Mouse (Mus musculus): ENCODE measurements around the gene Rbms1. TPM values are rescaled to one million over a fixed set of nuclear protein-coding genes. Genes with fewer than 3 reads are reported as not detected.
"Not testable (repeated sequence)": the region's sequence is repeated elsewhere in the genome, so short reads cannot be mapped to it uniquely, and the experiment has no call there.

Gene Rbms1
- polyA plus RNA-seq, 1 experiment from 2014 or later: 72.2 TPM

GRCm38 (mm10) chr2:60830464-60830863, 132.5 kb downstream of the Rbms1 start:
- not testable (repeated sequence) for H3K27ac ChIP-seq (ENCODE audit: low read length); H3K4me2 ChIP-seq (ENCODE audit: low read depth, low read length); H3K4me3 ChIP-seq (ENCODE audit: low read length); H3K4me1 ChIP-seq (ENCODE audit: control insufficient read depth, insufficient read depth, low read length); H3K9me3 ChIP-seq (ENCODE audit: control insufficient read depth, low read length); ATAC-seq; H3K9ac ChIP-seq (ENCODE audit: low read depth, low read length); H3K36me3 ChIP-seq (ENCODE audit: control insufficient read depth, insufficient read depth, low read length); H3K27me3 ChIP-seq (replicated peaks; ENCODE audit: control insufficient read depth, insufficient read depth, low read length)
- 69% methylated on average over 1 of the region's 1 CpGs for WGBS

- H3K4me3 ChIP-seq (ENCODE audit: low read length): no peak overlapping the region
- H3K36me3 ChIP-seq (ENCODE audit: control insufficient read depth, insufficient read depth, low read length): no peaks in the 10 kb centered on the region
- no peak overlapping the region for H3K9ac ChIP-seq (ENCODE audit: low read depth, low read length)
- H3K4me2 ChIP-seq (ENCODE audit: low read depth, low read length): no peak overlapping the region
- no peak overlapping the region for H3K27ac ChIP-seq (ENCODE audit: low read length)
- 88% methylated on average over 10 of the region's 10 CpGs for WGBS
- H3K4me1 ChIP-seq (ENCODE audit: control insufficient read depth, insufficient read depth, low read length): peaks cover 10% of the 10 kb centered on the region; the same call in 1 of the 2 replicates
- ATAC-seq: no peak
- H3K9me3 ChIP-seq (ENCODE audit: control insufficient read depth, low read length): no peaks in the 10 kb centered on the region
- no peaks in the 10 kb centered on the region for H3K27me3 ChIP-seq (replicated peaks; ENCODE audit: control insufficient read depth, insufficient read depth, low read length)
Observed at GRCm38 (mm10) chr2:60828908-60829462, 134.0 kb downstream of the Rbms1 start.

GRCm38 (mm10) chr2:60827152-60827428, 135.9 kb downstream of the Rbms1 start:
- Histone ChIP-seq H3K4me1 (ENCODE audit: control insufficient read depth, insufficient read depth, low read length) (peaks cover 10% of the 10 kb centered on the region; the same call in 1 of the 2 replicates), H3K36me3 (ENCODE audit: control insufficient read depth, insufficient read depth, low read length) (no peaks in the 10 kb centered on the region), H3K4me2 (ENCODE audit: low read depth, low read length) (no peak overlapping the region), H3K4me3 (ENCODE audit: low read length) (no peak overlapping the region), H3K9me3 (ENCODE audit: control insufficient read depth, low read length) (no peaks in the 10 kb centered on the region), H3K27me3 (replicated peaks; ENCODE audit: control insufficient read depth, insufficient read depth, low read length) (no peaks in the 10 kb centered on the region), H3K9ac (ENCODE audit: low read depth, low read length) (no peak overlapping the region), H3K27ac (ENCODE audit: low read length) (no peak overlapping the region)
- 53% methylated on average over 5 of the region's 5 CpGs for WGBS
- ATAC-seq: no peak

- Histone ChIP-seq H3K27ac (ENCODE audit: low read length) (no peak overlapping the region), H3K9ac (ENCODE audit: low read depth, low read length) (no peak overlapping the region), H3K9me3 (ENCODE audit: control insufficient read depth, low read length) (no peaks in the 10 kb centered on the region), H3K27me3 (replicated peaks; ENCODE audit: control insufficient read depth, insufficient read depth, low read length) (no peaks in the 10 kb centered on the region), H3K36me3 (ENCODE audit: control insufficient read depth, insufficient read depth, low read length) (no peaks in the 10 kb centered on the region), H3K4me3 (ENCODE audit: low read length) (no peak overlapping the region), H3K4me2 (ENCODE audit: low read depth, low read length) (no peak overlapping the region), H3K4me1 (ENCODE audit: control insufficient read depth, insufficient read depth, low read length) (peaks cover 10% of the 10 kb centered on the region; the same call in 1 of the 2 replicates)
- no peak for ATAC-seq
- 69% methylated on average over 11 of the region's 11 CpGs for WGBS
Observed at GRCm38 (mm10) chr2:60826406-60827151, 136.4 kb downstream of the Rbms1 start.

GRCm38 (mm10) chr2:60825690-60826089, 137.3 kb downstream of the Rbms1 start:
- WGBS: 64% methylated on average over 4 of the region's 4 CpGs
- Histone ChIP-seq H3K9me3 (ENCODE audit: control insufficient read depth, low read length) (no peaks in the 10 kb centered on the region), H3K4me1 (ENCODE audit: control insufficient read depth, insufficient read depth, low read length) (peaks cover 10% of the 10 kb centered on the region; the same call in 1 of the 2 replicates), H3K36me3 (ENCODE audit: control insufficient read depth, insufficient read depth, low read length) (no peaks in the 10 kb centered on the region), H3K4me2 (ENCODE audit: low read depth, low read length) (no peak overlapping the region), H3K27ac (ENCODE audit: low read length) (no peak overlapping the region), H3K27me3 (replicated peaks; ENCODE audit: control insufficient read depth, insufficient read depth, low read length) (no peaks in the 10 kb centered on the region), H3K9ac (ENCODE audit: low read depth, low read length) (no peak overlapping the region), H3K4me3 (ENCODE audit: low read length) (no peak overlapping the region)
- ATAC-seq: no peak

- no peaks in the 10 kb centered on the region for H3K36me3 ChIP-seq (ENCODE audit: control insufficient read depth, insufficient read depth, low read length)
- 89% methylated on average over 3 of the region's 3 CpGs for WGBS
- no peaks in the 10 kb centered on the region for H3K9me3 ChIP-seq (ENCODE audit: control insufficient read depth, low read length)
- H3K27ac ChIP-seq (ENCODE audit: low read length): no peak overlapping the region
- no peak overlapping the region for H3K9ac ChIP-seq (ENCODE audit: low read depth, low read length)
- H3K27me3 ChIP-seq (replicated peaks; ENCODE audit: control insufficient read depth, insufficient read depth, low read length): no peaks in the 10 kb centered on the region
- peaks cover 7% of the 10 kb centered on the region for H3K4me1 ChIP-seq (ENCODE audit: control insufficient read depth, insufficient read depth, low read length)
- H3K4me3 ChIP-seq (ENCODE audit: low read length): no peak overlapping the region
- no peak for ATAC-seq
- no peak overlapping the region for H3K4me2 ChIP-seq (ENCODE audit: low read depth, low read length)
Observed at GRCm38 (mm10) chr2:60821635-60822034, 141.4 kb downstream of the Rbms1 start.

- H3K4me2 ChIP-seq (ENCODE audit: low read depth, low read length): no peak overlapping the region
- H3K9me3 ChIP-seq (ENCODE audit: control insufficient read depth, low read length): no peaks in the 10 kb centered on the region
- H3K27ac ChIP-seq (ENCODE audit: low read length): no peak overlapping the region
- WGBS: 34% methylated on average over 2 of the region's 2 CpGs
- H3K4me3 ChIP-seq (ENCODE audit: low read length): no peak overlapping the region
- H3K27me3 ChIP-seq (replicated peaks; ENCODE audit: control insufficient read depth, insufficient read depth, low read length): no peaks in the 10 kb centered on the region
- no peak overlapping the region for H3K9ac ChIP-seq (ENCODE audit: low read depth, low read length)
- ATAC-seq: no peak
- no peaks in the 10 kb centered on the region for H3K36me3 ChIP-seq (ENCODE audit: control insufficient read depth, insufficient read depth, low read length)
- peaks cover 4% of the 10 kb centered on the region; the same call in 1 of the 2 replicates for H3K4me1 ChIP-seq (ENCODE audit: control insufficient read depth, insufficient read depth, low read length)
Observed at GRCm38 (mm10) chr2:60818632-60819031, 144.4 kb downstream of the Rbms1 start.

- ATAC-seq: no peak
- WGBS: 76% methylated on average over 2 of the region's 2 CpGs
- Histone ChIP-seq H3K9me3 (ENCODE audit: control insufficient read depth, low read length) (no peaks in the 10 kb centered on the region), H3K4me2 (ENCODE audit: low read depth, low read length) (no peak overlapping the region), H3K27me3 (replicated peaks; ENCODE audit: control insufficient read depth, insufficient read depth, low read length) (no peaks in the 10 kb centered on the region), H3K4me1 (ENCODE audit: control insufficient read depth, insufficient read depth, low read length) (peaks cover 4% of the 10 kb centered on the region; the same call in 1 of the 2 replicates), H3K27ac (ENCODE audit: low read length) (no peak overlapping the region), H3K4me3 (ENCODE audit: low read length) (no peak overlapping the region), H3K36me3 (ENCODE audit: control insufficient read depth, insufficient read depth, low read length) (no peaks in the 10 kb centered on the region), H3K9ac (ENCODE audit: low read depth, low read length) (no peak overlapping the region)
Observed at GRCm38 (mm10) chr2:60816307-60816706, 146.7 kb downstream of the Rbms1 start.

GRCm38 (mm10) chr2:60814788-60815187, 148.2 kb downstream of the Rbms1 start:
- no peak for ATAC-seq
- Histone ChIP-seq H3K27ac (ENCODE audit: low read length) (no peak overlapping the region), H3K4me1 (ENCODE audit: control insufficient read depth, insufficient read depth, low read length) (peaks cover 10% of the 10 kb centered on the region), H3K4me2 (ENCODE audit: low read depth, low read length) (no peak overlapping the region), H3K4me3 (ENCODE audit: low read length) (no peak overlapping the region), H3K9ac (ENCODE audit: low read depth, low read length) (no peak overlapping the region), H3K9me3 (ENCODE audit: control insufficient read depth, low read length) (no peaks in the 10 kb centered on the region), H3K36me3 (ENCODE audit: control insufficient read depth, insufficient read depth, low read length) (no peaks in the 10 kb centered on the region), H3K27me3 (replicated peaks; ENCODE audit: control insufficient read depth, insufficient read depth, low read length) (no peaks in the 10 kb centered on the region)
- 72% methylated on average over 6 of the region's 6 CpGs for WGBS
